ENCODE assay signal across 7 mouse cellular contexts in the genomic region with DNA sequence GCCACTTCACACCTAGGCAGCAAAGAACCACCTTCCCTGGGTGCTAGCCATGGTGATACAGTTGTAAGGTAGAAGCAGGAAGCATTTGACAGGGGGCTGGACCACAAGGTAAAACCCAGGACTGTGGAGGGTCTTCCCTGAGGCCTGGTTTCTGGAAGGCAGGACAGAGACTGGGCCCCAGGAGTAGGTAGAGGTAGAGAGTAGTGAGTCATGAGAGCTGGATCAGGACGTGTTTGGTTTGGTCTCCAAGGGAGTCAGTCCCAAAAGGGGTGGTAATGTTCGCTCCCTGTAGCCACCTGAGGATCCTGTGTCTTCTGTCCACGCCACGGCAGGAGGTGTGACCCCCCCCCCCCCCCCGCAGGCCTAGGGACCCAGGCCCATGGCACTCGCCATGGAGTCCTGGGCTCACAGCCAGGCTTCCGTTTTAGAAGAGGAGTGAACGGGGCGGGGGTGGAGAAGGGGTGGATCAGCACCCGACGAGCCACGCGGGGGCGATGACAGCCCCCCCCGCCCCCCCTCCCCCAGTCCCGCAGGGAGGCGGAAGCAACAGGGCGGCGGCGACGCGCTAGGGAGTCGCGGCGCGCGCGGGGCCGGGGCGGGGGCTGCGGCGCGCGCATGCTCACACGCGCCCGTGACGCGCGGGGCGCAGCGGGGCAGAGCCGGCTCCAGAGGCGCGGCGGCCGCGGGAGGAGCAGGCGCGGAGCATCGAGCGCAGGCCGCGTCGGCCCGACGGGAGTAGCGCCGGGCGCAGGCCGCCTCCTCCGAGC. TPM values are rescaled to one million over a fixed set of nuclear protein-coding genes. Genes with fewer than 3 reads are reported as not detected.
A peak's percentile ranks its signal among the peaks of the same experiment; 100 is the strongest.
DNase-seq lines count a peak whose midpoint lies in the region; ATAC-seq and TF ChIP-seq lines count a peak whose summit lies in the region.

A gene (plus strand): TSS at position 624 of the 767 bp plus-strand sequence.

- no peak for TF ChIP-seq CTCF in cortical plate, adult 2 months (IDR thresholded peaks at IDR 0.05; ENCODE audit: extremely low read depth, insufficient read depth, low read length)

- no peaks in the 10 kb centered on the region for H3K36me3 ChIP-seq in intestine, embryonic 14.5 days (ENCODE audit: control insufficient read depth, insufficient read depth, low read length)

- peak; percentile 88 for ATAC-seq in intestine, embryonic 14.5 days (replicated peaks; ENCODE audit: low FRiP score, low TSS enrichment, low read depth)
- ATAC-seq in megakaryocyte progenitor cell, adult 5-6 weeks (replicated peaks; ENCODE audit: poor library complexity) = peak; percentile 63

- TF ChIP-seq POLR2A in cortical plate, adult 2 months (IDR thresholded peaks at IDR 0.05; ENCODE audit: extremely low read depth, insufficient read depth, low read length) = 0 out of 2 replicates have a peak, but pooled peaks have one; percentile 31

- H3K27me3 ChIP-seq in intestine, embryonic 14.5 days (replicated peaks; ENCODE audit: control insufficient read depth, insufficient read depth, low read length) = no peaks in the 10 kb centered on the region

- intact Hi-C loops in gastrocnemius, postnatal 36 days (cut with DNase I) = no loop called here
- intact Hi-C loops in left cerebral cortex, postnatal 14 days (cut with DNase I) = no loop called here

- H3K4me2 ChIP-seq in intestine, embryonic 14.5 days (ENCODE audit: low read length) = peak within 1 kb of the TSS; percentile 77

- H3K4me1 ChIP-seq in cortical plate, adult 2 months (ENCODE audit: control insufficient read depth, insufficient read depth, low read length) = peaks cover 2% of the 10 kb centered on the region; the same call in 1 of the 2 replicates
- H3K4me1 ChIP-seq in intestine, embryonic 14.5 days (replicated peaks; ENCODE audit: control insufficient read depth, insufficient read depth, low read length) = peaks cover 18% of the 10 kb centered on the region

- H3K27ac ChIP-seq in cortical plate, adult 2 months (ENCODE audit: insufficient read depth, low read length) = peak within 1 kb of the TSS; percentile 42; the same call in 1 of the 2 replicates
- peak within 1 kb of the TSS; percentile 73 for H3K27ac ChIP-seq in intestine, embryonic 14.5 days (ENCODE audit: low read depth)

- WGBS in intestine, embryonic 14.5 days = 2% methylated on average over 12 of the region's 62 CpGs

- peak within 1 kb of the TSS; percentile 69 for H3K4me3 ChIP-seq in cortical plate, adult 2 months (ENCODE audit: insufficient read depth, low read length)
- peak within 1 kb of the TSS; percentile 86 for H3K4me3 ChIP-seq in intestine, embryonic 14.5 days (ENCODE audit: low read depth, low read length)

- H3K9ac ChIP-seq in intestine, embryonic 14.5 days (ENCODE audit: low read length) = peak within 1 kb of the TSS; percentile 89

- no peaks in the 10 kb centered on the region for H3K9me3 ChIP-seq in intestine, embryonic 14.5 days (ENCODE audit: control insufficient read depth, low read length)

- DNase-seq in adrenal gland, adult 2 months = peak; percentile 87
- DNase-seq in gastrocnemius, postnatal 36 days = peak; percentile 51 to 54
- peak; percentile 79 for DNase-seq in intestine, embryonic 14.5 days (ENCODE audit: low spot score)
- peak; percentile 69 to 77 for DNase-seq in left cerebral cortex, postnatal 14 days (ENCODE audit: low spot score in 2 of 2)
- DNase-seq in right cerebral cortex, postnatal 25 days = peak; percentile 84

RNA-seq across cellular contexts. Expression of the gene that starts here (rescaled TPM):
- 100 to 1,000 TPM; 124 to 139 TPM for total RNA-seq in adrenal gland, adult 2 months (2021)
- 101 and 103 TPM in 2 replicates for polyA plus RNA-seq in adrenal gland, adult 2 months (2012; rRNA removed)
- 40.1 and 44.3 TPM in 2 replicates for polyA plus RNA-seq in cortical plate, adult 2 months (2012; rRNA removed)
- total RNA-seq in gastrocnemius, postnatal 36 days (2021) = 10 to 100 TPM; 24.3 to 27.0 TPM
- 23.2 and 26.4 TPM in 2 replicates for polyA plus RNA-seq in intestine, embryonic 14.5 days (2014; fragmentation: Nextera tagmentation; extraction: Ambion mirVana)
- total RNA-seq in left cerebral cortex, postnatal 14 days (2021) = 10 to 100 TPM; 43.9 to 45.9 TPM
- 14.5 and 17.1 TPM in 2 replicates for total RNA-seq in megakaryocyte progenitor cell, adult 5-6 weeks (2015)
- 15.9 and 16.0 TPM in 2 replicates for total RNA-seq in megakaryocyte progenitor cell, adult 5-6 weeks (2017)

Comparison
In these comparisons a context has a peak if more than half of its experiments do, and no peak if none do; other contexts are left out.
1. Peak in every context shown above with its lines: DNase-seq, ATAC-seq, H3K4me3 ChIP-seq and H3K27ac ChIP-seq.